Mouse (Mus musculus) CH12.LX (cell line): ENCODE measurements around the gene Ppm1l. TPM values are rescaled to one million over a fixed set of nuclear protein-coding genes. Genes with fewer than 3 reads are reported as not detected.

ENCODE experiments used
- DNase-seq: peaks from one replicate; pipeline ENCODE4 v3.0.0-alpha.2; 2013; ENCODE audit errors: extremely low read depth
- H3K27ac ChIP-seq: 2 replicates; pipeline ENCODE4 v1.5.1; 2012; ENCODE audit warnings: low read depth, mild to moderate bottlenecking, control low read depth, moderate library complexity; ENCODE audit not compliant: insufficient read depth
- H3K27me3 ChIP-seq: replicated peaks from 2 replicates; pipeline ENCODE3; 2012; ENCODE audit warnings: inconsistent platforms
- H3K36me3 ChIP-seq, 2 experiments: replicated peaks in 1 of 2; 2 replicates each; pipeline versions ENCODE3 to v1.6.1; 2012; ENCODE audit warnings: inconsistent platforms in 1 of 2, low read length in 1 of 2, mild to moderate bottlenecking in 1 of 2, mixed read lengths in 1 of 2, moderate library complexity in 1 of 2; ENCODE audit not compliant: control insufficient read depth in 1 of 2, insufficient read depth in 1 of 2
- H3K4me1 ChIP-seq, 2 experiments: 2 replicates each; pipeline ENCODE4 v1.6.1; 2012; ENCODE audit warnings: inconsistent platforms in 1 of 2, moderate library complexity in 1 of 2; ENCODE audit not compliant: insufficient read depth in 2 of 2, control insufficient read depth in 1 of 2
- H3K4me2 ChIP-seq: 2 replicates; pipeline ENCODE4 v1.6.1; 2012; ENCODE audit warnings: low read depth, mild to moderate bottlenecking, control low read depth; ENCODE audit not compliant: poor library complexity, insufficient read depth, severe bottlenecking
- H3K4me3 ChIP-seq, 3 experiments: fragments of 150-350 bp in 1 of 3; sonication (generic) in 1 of 3; replicated peaks in 1 of 3; 2 replicates each; pipeline versions ENCODE3 to v1.5.1; 2011 to 2012; ENCODE audit warnings: low read depth in 2 of 3, low read length in 2 of 3, mild to moderate bottlenecking in 2 of 3, moderate library complexity in 2 of 3, control low read depth in 1 of 3, improper control_type of control experiment in 1 of 3, inconsistent platforms in 1 of 3, mixed read lengths in 1 of 3; ENCODE audit not compliant: poor library complexity in 1 of 3
- H3K79me2 ChIP-seq: replicated peaks from 2 replicates; pipeline ENCODE4 v1.6.1; 2012; ENCODE audit warnings: mild to moderate bottlenecking, moderate library complexity; ENCODE audit not compliant: control insufficient read depth, poor library complexity, insufficient read depth, severe bottlenecking; ENCODE audit errors: extremely low read depth
- H3K9ac ChIP-seq: 2 replicates; pipeline ENCODE4 v1.6.1; 2012; ENCODE audit warnings: low read depth, mild to moderate bottlenecking, control low read depth, moderate library complexity; ENCODE audit not compliant: insufficient read depth
- H3K9me3 ChIP-seq: replicated peaks from 2 replicates; pipeline ENCODE3; 2012; ENCODE audit warnings: low read length, inconsistent platforms, mixed read lengths
- BHLHE40 ChIP-seq: IDR thresholded peaks from 2 replicates; pipeline ENCODE4 v1.6.1; 2011; ENCODE audit warnings: mild to moderate bottlenecking, low read depth, low read length, improper control_type of control experiment
- CHD1 ChIP-seq: IDR thresholded peaks from 2 replicates; pipeline ENCODE4 v1.6.1; 2012; ENCODE audit warnings: low read depth, low read length, improper control_type of control experiment, inconsistent platforms
- CHD2 ChIP-seq: IDR thresholded peaks from 2 replicates; pipeline ENCODE4 v1.6.1; 2011; ENCODE audit warnings: low read length, improper control_type of control experiment
- CTCF ChIP-seq, 2 experiments: IDR thresholded peaks in 1 of 2; conservative IDR thresholded peaks in 1 of 2; 2 replicates each; pipeline ENCODE4 v1.5.1; 2011 to 2012; ENCODE audit warnings: low read depth in 2 of 2, low read length in 2 of 2, improper control_type of control experiment in 1 of 2, inconsistent platforms in 1 of 2, mild to moderate bottlenecking in 1 of 2, moderate library complexity in 1 of 2
- E2F4 ChIP-seq: IDR thresholded peaks from 2 replicates; pipeline ENCODE4 v1.6.1; 2011; ENCODE audit warnings: low read depth, low read length, improper control_type of control experiment; ENCODE audit not compliant: insufficient replicate concordance
- EP300 ChIP-seq: IDR thresholded peaks from 2 replicates; pipeline ENCODE4 v1.6.1; 2011; ENCODE audit warnings: low read length, improper control_type of control experiment
- ETS1 ChIP-seq: conservative IDR thresholded peaks from 2 replicates; pipeline ENCODE4 v1.6.1; 2012; ENCODE audit warnings: low read depth, mild to moderate bottlenecking, inconsistent platforms, low read length, improper control_type of control experiment, moderate library complexity
- JUN ChIP-seq: IDR thresholded peaks from 2 replicates; pipeline ENCODE4 v1.6.1; 2011; ENCODE audit warnings: low read depth, mild to moderate bottlenecking, low read length, improper control_type of control experiment, moderate library complexity; ENCODE audit not compliant: insufficient read depth
- MAZ ChIP-seq: IDR thresholded peaks from 2 replicates; pipeline ENCODE4 v1.6.1; 2012; ENCODE audit warnings: low read depth, mild to moderate bottlenecking, inconsistent platforms, low read length, improper control_type of control experiment, moderate library complexity
- MEF2A ChIP-seq: IDR thresholded peaks from 2 replicates; pipeline ENCODE4 v1.6.1; 2014; ENCODE audit warnings: low read depth, mild to moderate bottlenecking, inconsistent platforms, low read length, improper control_type of control experiment, borderline replicate concordance
- NRF1 ChIP-seq: IDR thresholded peaks from 2 replicates; pipeline ENCODE4 v1.6.1; 2014; ENCODE audit warnings: low read depth, mild to moderate bottlenecking, inconsistent platforms, low read length, improper control_type of control experiment, moderate library complexity
- POLR2A ChIP-seq: IDR thresholded peaks from 2 replicates; pipeline ENCODE4 v1.6.1; 2011; ENCODE audit warnings: low read depth, mild to moderate bottlenecking, improper control_type of control experiment, low read length
- POLR2AphosphoS2 ChIP-seq: IDR thresholded peaks from 2 replicates; pipeline ENCODE4 v1.6.1; 2011; ENCODE audit warnings: low read depth, low read length, improper control_type of control experiment
- RCOR1 ChIP-seq: conservative IDR thresholded peaks from 2 replicates; pipeline ENCODE4 v1.6.1; 2012; ENCODE audit warnings: low read depth, mild to moderate bottlenecking, inconsistent platforms, low read length, improper control_type of control experiment
- SIN3A ChIP-seq: IDR thresholded peaks from 2 replicates; pipeline ENCODE4 v1.6.1; 2012; ENCODE audit warnings: low read length, improper control_type of control experiment, inconsistent platforms
- SMC3 ChIP-seq: IDR thresholded peaks from 2 replicates; pipeline ENCODE4 v1.6.1; 2011; ENCODE audit warnings: low read depth, low read length, improper control_type of control experiment
- ZC3H11A ChIP-seq: IDR thresholded peaks from 2 replicates; pipeline ENCODE4 v1.6.1; 2012; ENCODE audit warnings: low read depth, mild to moderate bottlenecking, inconsistent platforms, low read length, improper control_type of control experiment
- ZMIZ1 ChIP-seq: IDR thresholded peaks from 2 replicates; pipeline ENCODE4 v1.6.1; 2012; ENCODE audit warnings: low read depth, mild to moderate bottlenecking, inconsistent platforms, low read length, improper control_type of control experiment
- dilution Hi-C: fragments of 300-500 bp; cut with MboI; formaldehyde crosslinking; loops from 2 replicates; pipeline ENCODE4 v1.14.3; 2020; ENCODE audit warnings: low sequenced_read_pairs; ENCODE audit not compliant: extremely low pct_unique_long_range_greater_than_20kb, extremely low pct_ligation_motif_present
- in situ Hi-C: fragments of 300-500 bp; cut with MboI; formaldehyde crosslinking; loops from 3 replicates; pipeline ENCODE4 v1.14.3; 2019; ENCODE audit warnings: low sequenced_read_pairs, low pct_ligation_motif_present, low pct_unique_long_range_greater_than_20kb, mixed read lengths
- polyA plus RNA-seq: library from polyadenylated mRNA; unstranded; fragments of >175 nt; gene quantifications from 2 replicates; pipeline ENCODE4 v1.2.1, GENCODE M21; 2012; ENCODE audit warnings: low read depth; ENCODE audit not compliant: insufficient read length
- total RNA-seq, 2 experiments: library from RNA; depleted of rRNA; stranded (reverse); fragments of 300-350 nt in 1 of 2; fragments of >200 nt in 1 of 2; gene quantifications; 2 replicates each; pipeline ENCODE4 v1.2.3; 2012 to 2014

The Ppm1l gene
- total and polyA plus RNA-seq, 3 experiments, result 0.68 to 2.4 (median 1.7) TPM

GRCm38 (mm10) chr3:69289833-69290232, 26.8 kb upstream of the Ppm1l start:
- H3K79me2 ChIP-seq, result no peaks in the 10 kb centered on the region
- peak; percentile 74 for DNase-seq
- H3K36me3 ChIP-seq, result no peaks in the 10 kb centered on the region
- H3K27me3 ChIP-seq, result no peaks in the 10 kb centered on the region
- H3K9ac ChIP-seq, result no peak overlapping the region
- no peaks in the 10 kb centered on the region for H3K9me3 ChIP-seq
- TF ChIP-seq NRF1 (no peak), RCOR1 (no peak), E2F4 (no peak), ZC3H11A (no peak), BHLHE40 (no peak; the same call in 1 of the 2 replicates), MEF2A (peak; percentile 79), ETS1 (peak; percentile 66), MAZ (no peak), EP300 (0 out of 2 replicates have a peak, but pooled peaks have one; percentile 15), ZMIZ1 (no peak), POLR2A (no peak)
- H3K4me1 ChIP-seq, result peaks cover 6 to 15% of the 10 kb centered on the region in 2 experiments; a peak in 3 of 4 replicates
- peak overlapping the region in 1 of 3 experiments; percentile 7 for H3K4me3 ChIP-seq
- H3K4me2 ChIP-seq, result peak overlapping the region; percentile 84
- in situ Hi-C loops (no loop called here), dilution Hi-C loops (no loop called here)
- no peak overlapping the region for H3K27ac ChIP-seq

GRCm38 (mm10) chr3:69290294-69290693, 26.4 kb upstream of the Ppm1l start:
- Histone ChIP-seq H3K9ac (no peak overlapping the region), H3K27me3 (no peaks in the 10 kb centered on the region), H3K4me3 (peak overlapping the region in 1 of 3 experiments; percentile 7), H3K36me3 (no peaks in the 10 kb centered on the region), H3K79me2 (no peaks in the 10 kb centered on the region), H3K4me2 (peak overlapping the region; percentile 84), H3K9me3 (no peaks in the 10 kb centered on the region), H3K27ac (no peak overlapping the region)
- dilution Hi-C loops, result no loop called here
- no peak for DNase-seq
- in situ Hi-C loops, result no loop called here
- TF ChIP-seq CHD2 (no peak), POLR2AphosphoS2 (no peak), ETS1 (no peak), CTCF (conservative IDR thresholded peaks at IDR 0.05 in 1 of 2, IDR thresholded peaks at IDR 0.05 in 1 of 2; ENCODE audit: low read depth in 2 of 2, low read length in 2 of 2) (no peak)
- TF ChIP-seq, all 38 proteins: peak for 0
- peaks cover 6 to 15% of the 10 kb centered on the region in 2 experiments; a peak in 3 of 4 replicates for H3K4me1 ChIP-seq

DNA sequence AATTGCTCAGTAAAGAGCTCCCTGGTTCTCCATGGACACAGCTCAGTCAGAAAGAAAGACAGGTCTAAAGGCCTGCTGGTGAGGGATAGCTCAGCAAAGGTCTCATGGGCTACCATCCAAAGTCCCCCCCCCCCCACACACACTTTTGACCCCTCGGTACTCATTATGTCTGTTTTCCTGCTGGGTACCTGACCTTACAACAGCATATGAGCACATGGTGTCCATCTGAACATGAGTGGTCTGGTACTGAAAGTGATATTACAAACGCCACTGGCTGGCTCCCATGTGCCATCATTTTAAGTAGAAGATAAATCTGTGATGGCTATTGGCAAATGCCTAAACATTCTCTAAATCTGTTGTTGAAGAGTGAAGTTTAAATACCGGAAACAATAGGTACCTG, 25.8 kb upstream of the Ppm1l start:
- Histone ChIP-seq H3K9me3 (no peaks in the 10 kb centered on the region), H3K4me1 (peaks cover 6 to 15% of the 10 kb centered on the region in 2 experiments; a peak in 3 of 4 replicates), H3K27me3 (no peaks in the 10 kb centered on the region), H3K36me3 (no peaks in the 10 kb centered on the region), H3K9ac (no peak overlapping the region), H3K4me2 (no peak overlapping the region), H3K27ac (no peak overlapping the region), H3K79me2 (no peaks in the 10 kb centered on the region), H3K4me3 (no peak overlapping the region)
- in situ Hi-C loops (no loop called here), dilution Hi-C loops (no loop called here)
- no peak for DNase-seq
- TF ChIP-seq CHD1, result no peak
- TF ChIP-seq JUN, result no peak
- TF ChIP-seq SMC3, result no peak
- TF ChIP-seq SIN3A, result no peak
